Mouse (Mus musculus) stomach, embryonic 15.5 days (tissue): ENCODE measurements at regions not wholly inside any gene's neighbourhood (a gene's known extent, or its start where the extent isn't known, plus 50 kb on each side); places are given as distances from the start of the nearest gene placed in this dataset.

Experiments used
- ATAC-seq: fragments of 200-750 bp; cut with Nextera tagmentation; 2 replicates; pipeline ENCODE4 v1.8.0; 2017; ENCODE audit warnings: low read depth, moderate number of reproducible peaks, moderate TSS enrichment; ENCODE audit not compliant: insufficient read depth, low FRiP score
- H3K27ac ChIP-seq: fragments of 300-500 bp; sonication (generic); 2 replicates; pipeline ENCODE4 v1.5.1; 2015; ENCODE audit warnings: mild to moderate bottlenecking, inconsistent platforms
- H3K27me3 ChIP-seq: fragments of 300-500 bp; sonication (generic); replicated peaks from 2 replicates; pipeline ENCODE4 v1.6.1; 2015; ENCODE audit warnings: inconsistent platforms
- H3K36me3 ChIP-seq: fragments of 300-500 bp; sonication (generic); 2 replicates; pipeline ENCODE4 v1.6.1; 2015; ENCODE audit warnings: inconsistent platforms
- H3K4me1 ChIP-seq: fragments of 300-500 bp; sonication (generic); 2 replicates; pipeline ENCODE4 v1.6.1; 2015; ENCODE audit warnings: inconsistent platforms
- H3K4me2 ChIP-seq: fragments of 300-500 bp; sonication (generic); 2 replicates; pipeline ENCODE4 v1.6.1; 2015; ENCODE audit warnings: mild to moderate bottlenecking, inconsistent platforms
- H3K4me3 ChIP-seq: fragments of 300-500 bp; sonication (generic); replicated peaks from 2 replicates; pipeline ENCODE4 v1.5.1; 2015; ENCODE audit warnings: inconsistent platforms
- H3K9ac ChIP-seq: fragments of 300-500 bp; sonication (generic); 2 replicates; pipeline ENCODE4 v1.6.1; 2015; ENCODE audit warnings: inconsistent platforms
- H3K9me3 ChIP-seq: fragments of 300-500 bp; sonication (generic); 2 replicates; pipeline ENCODE4 v1.6.1; 2016; ENCODE audit warnings: inconsistent platforms
- WGBS: fragments of 180-500 bp; shearing (Covaris S2); methylation state at CpG from one replicate; pipeline ENCODE4 v1.1.7; 2015; 5-methylcytosine and 5-hydroxymethylcytosine counted together

DNA sequence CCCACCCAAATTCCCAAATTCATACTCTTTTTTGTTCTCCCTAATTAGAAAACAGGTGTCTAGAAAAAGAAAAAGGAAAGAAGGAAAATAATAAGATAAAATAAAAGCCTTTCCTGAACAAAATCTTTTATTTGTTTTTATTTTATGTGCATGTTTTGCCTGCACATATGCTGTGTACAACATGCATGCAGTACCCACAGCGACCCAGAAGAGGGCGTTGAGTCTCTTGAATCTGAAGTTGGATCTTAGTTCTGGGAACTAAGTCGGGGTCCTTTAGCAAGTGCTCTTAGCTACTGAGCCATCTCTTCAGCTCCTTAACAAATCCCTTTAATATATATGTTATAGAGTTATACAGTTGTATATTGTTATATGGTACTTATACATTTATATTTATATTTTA is 206.0 kb upstream of the Clint1 start:
- Histone ChIP-seq H3K9ac (no peak overlapping the region), H3K4me1 (no peaks in the 10 kb centered on the region), H3K4me3 (no peak overlapping the region), H3K27ac (no peak overlapping the region), H3K4me2 (no peak overlapping the region), H3K36me3 (no peaks in the 10 kb centered on the region), H3K27me3 (no peaks in the 10 kb centered on the region), H3K9me3 (no peaks in the 10 kb centered on the region)
- ATAC-seq: no peak
- 71% methylated on average over 3 of the region's 3 CpGs for WGBS

DNA sequence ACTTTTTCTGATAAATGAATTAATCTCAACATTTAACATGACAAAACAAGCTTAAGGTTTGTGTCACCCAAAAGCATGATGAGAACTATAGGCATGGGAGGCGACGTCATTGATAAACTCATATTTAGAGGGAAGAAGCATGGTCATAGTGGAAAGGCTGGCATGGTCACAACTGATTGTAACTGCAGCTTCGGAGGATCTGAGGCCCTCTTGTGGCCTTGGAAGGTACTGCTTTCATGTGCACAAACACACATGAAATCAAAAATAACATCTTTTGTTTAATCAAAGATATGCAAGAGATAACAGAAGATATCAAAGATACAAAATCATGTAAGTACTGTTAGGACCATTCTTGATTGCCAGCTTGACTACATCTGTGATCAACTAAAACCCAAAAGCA is 204.0 kb upstream of the Clint1 start:
- WGBS: 68% methylated on average over 3 of the region's 3 CpGs
- H3K4me1 ChIP-seq: no peaks in the 10 kb centered on the region
- H3K4me3 ChIP-seq: no peak overlapping the region
- ATAC-seq: no peak
- H3K36me3 ChIP-seq: no peaks in the 10 kb centered on the region
- H3K9ac ChIP-seq: no peak overlapping the region
- H3K27me3 ChIP-seq: no peaks in the 10 kb centered on the region
- no peak overlapping the region for H3K27ac ChIP-seq
- no peak overlapping the region for H3K4me2 ChIP-seq
- no peaks in the 10 kb centered on the region for H3K9me3 ChIP-seq

DNA sequence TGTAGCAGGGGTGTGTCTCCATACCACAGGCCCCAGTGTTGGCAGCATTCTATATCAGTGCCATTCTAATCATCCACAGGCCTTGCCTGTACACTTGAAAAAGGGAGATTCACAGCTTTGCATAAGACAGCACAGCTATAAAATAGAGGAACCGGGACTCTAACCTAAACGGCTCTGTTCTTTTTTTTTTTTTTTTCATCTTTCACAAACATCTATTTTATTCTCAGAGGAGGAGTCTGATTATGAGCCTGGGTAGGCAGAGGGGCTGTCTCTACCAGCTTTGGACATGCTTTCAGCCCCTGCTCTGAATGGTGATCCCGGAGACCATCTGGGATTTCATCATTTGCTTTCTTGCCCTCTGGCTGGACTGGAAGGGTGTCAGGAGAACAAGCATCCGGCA is 195.6 kb upstream of the Clint1 start:
- ATAC-seq: no peak
- Histone ChIP-seq H3K9ac (no peak overlapping the region), H3K27me3 (no peaks in the 10 kb centered on the region), H3K4me1 (no peaks in the 10 kb centered on the region), H3K4me3 (no peak overlapping the region), H3K36me3 (no peaks in the 10 kb centered on the region), H3K4me2 (no peak overlapping the region), H3K27ac (no peak overlapping the region), H3K9me3 (no peaks in the 10 kb centered on the region)
- 83% methylated on average over 4 of the region's 4 CpGs for WGBS

DNA sequence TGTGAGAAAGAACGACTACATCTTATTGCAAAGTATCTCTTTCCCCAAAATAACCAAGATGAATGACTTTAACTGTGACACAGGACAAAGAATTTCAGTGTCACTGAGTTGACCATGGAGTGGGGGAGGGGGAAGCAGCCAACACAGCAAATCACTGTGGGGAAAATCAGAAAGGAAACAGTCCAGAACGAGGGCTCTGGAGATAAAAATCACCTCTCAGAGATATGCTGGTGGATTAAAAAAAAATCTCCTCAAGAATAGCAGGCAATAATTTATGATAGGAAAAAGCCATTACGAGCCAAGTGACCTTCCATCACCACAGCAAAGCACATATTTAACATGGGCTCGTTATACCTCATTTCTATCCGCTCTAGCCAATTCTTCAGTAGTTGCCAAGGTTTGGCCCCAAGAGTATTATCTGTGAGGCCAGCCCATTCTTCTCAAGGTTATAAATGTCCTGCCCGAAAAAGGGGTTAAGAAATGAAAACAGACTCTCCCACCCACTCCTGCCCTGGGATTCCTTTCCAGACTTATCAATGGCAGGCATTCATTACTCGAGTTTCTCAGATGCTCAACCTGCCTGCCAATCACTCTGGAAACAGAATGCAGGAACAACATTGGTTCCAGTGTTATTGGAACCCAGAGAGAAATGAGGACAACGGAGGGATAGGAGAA is 181.6 kb upstream of the Clint1 start:
- H3K4me2 ChIP-seq: no peak overlapping the region
- no peak for ATAC-seq
- H3K27ac ChIP-seq: no peak overlapping the region
- H3K36me3 ChIP-seq: no peaks in the 10 kb centered on the region
- 43% methylated on average over 8 of the region's 8 CpGs for WGBS
- no peak overlapping the region for H3K9ac ChIP-seq
- no peaks in the 10 kb centered on the region for H3K4me1 ChIP-seq
- no peak overlapping the region for H3K4me3 ChIP-seq
- no peaks in the 10 kb centered on the region for H3K27me3 ChIP-seq
- no peaks in the 10 kb centered on the region for H3K9me3 ChIP-seq

DNA sequence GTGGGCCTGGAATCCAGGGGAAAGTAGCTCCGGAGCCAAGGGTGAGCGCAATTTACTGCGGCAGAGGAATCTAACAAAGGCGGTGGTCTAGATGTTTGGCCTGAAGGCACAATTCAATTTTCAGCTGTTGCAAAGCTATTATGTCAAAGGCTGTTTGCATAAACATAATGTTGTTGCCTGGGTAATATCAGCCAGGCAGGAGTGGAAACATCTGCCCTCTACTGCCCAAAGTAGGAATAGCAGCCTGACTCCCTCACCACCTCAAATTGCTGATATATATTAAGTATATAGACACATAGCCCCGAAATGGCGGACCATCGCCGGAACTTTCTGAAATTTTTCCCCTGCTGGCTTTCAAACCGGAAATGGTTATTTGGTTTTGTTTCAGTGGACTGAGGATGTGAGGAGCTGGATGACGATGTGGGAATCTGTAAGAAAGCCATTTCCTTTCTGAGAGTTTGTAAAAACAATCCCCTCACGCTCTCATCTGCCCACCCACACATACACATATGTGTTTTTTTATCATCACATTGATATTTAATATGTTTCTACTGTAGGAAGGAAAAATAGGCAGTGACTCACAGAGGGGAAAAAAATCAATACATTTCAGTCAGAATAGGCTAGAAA is 173.1 kb upstream of the Clint1 start:
- Histone ChIP-seq H3K36me3 (no peaks in the 10 kb centered on the region), H3K9me3 (no peaks in the 10 kb centered on the region), H3K4me3 (no peak overlapping the region), H3K4me2 (no peak overlapping the region), H3K27ac (no peak overlapping the region), H3K27me3 (no peaks in the 10 kb centered on the region), H3K4me1 (no peaks in the 10 kb centered on the region), H3K9ac (no peak overlapping the region)
- ATAC-seq: no peak
- 44% methylated on average over 11 of the region's 11 CpGs for WGBS

DNA sequence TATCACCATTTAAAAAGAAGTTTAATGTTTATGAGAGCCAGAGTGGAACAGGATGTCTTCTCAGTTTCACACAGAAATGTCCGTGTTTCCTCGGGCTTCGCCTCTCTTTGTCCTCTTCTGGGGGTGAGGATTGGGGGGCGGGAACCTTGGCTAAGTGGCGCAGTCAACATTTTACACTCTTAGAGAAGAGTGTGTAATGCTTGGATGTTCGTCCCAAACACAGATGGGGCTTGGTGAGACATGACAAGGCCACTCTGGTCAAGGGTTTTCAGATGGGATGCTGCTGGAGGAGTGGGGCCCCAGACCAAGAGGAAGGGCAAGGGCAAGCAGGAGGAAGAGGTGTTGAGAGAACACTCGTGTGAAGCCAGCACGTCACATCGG is 172.6 kb upstream of the Clint1 start:
- Histone ChIP-seq H3K4me2 (no peak overlapping the region), H3K9me3 (no peaks in the 10 kb centered on the region), H3K27ac (no peak overlapping the region), H3K4me3 (no peak overlapping the region), H3K9ac (no peak overlapping the region), H3K36me3 (no peaks in the 10 kb centered on the region), H3K27me3 (no peaks in the 10 kb centered on the region), H3K4me1 (no peaks in the 10 kb centered on the region)
- 75% methylated on average over 9 of the region's 9 CpGs for WGBS
- no peak for ATAC-seq

DNA sequence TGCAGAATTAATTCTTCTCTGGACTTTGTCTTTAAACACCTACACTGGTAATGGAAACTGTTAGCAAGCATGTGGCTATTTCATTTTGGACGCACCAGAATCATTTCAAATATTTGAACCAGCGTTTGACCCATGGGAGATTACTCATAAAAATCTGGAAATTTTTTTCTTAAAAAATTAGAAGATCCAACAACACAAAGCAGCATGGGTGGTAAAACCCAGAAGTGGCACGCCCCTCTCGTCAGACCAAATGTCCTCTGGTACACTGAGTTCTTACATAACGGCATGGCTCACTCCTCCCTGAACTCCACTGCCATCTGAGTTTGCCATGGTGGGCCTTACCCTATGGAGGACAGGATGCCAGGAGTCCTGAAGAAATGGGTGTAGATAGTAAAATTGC is 166.3 kb upstream of the Clint1 start:
- WGBS: 86% methylated on average over 5 of the region's 5 CpGs
- Histone ChIP-seq H3K4me2 (no peak overlapping the region), H3K9me3 (no peaks in the 10 kb centered on the region), H3K27ac (no peak overlapping the region), H3K4me1 (no peaks in the 10 kb centered on the region), H3K27me3 (no peaks in the 10 kb centered on the region), H3K9ac (no peak overlapping the region), H3K36me3 (no peaks in the 10 kb centered on the region), H3K4me3 (no peak overlapping the region)
- ATAC-seq: no peak

DNA sequence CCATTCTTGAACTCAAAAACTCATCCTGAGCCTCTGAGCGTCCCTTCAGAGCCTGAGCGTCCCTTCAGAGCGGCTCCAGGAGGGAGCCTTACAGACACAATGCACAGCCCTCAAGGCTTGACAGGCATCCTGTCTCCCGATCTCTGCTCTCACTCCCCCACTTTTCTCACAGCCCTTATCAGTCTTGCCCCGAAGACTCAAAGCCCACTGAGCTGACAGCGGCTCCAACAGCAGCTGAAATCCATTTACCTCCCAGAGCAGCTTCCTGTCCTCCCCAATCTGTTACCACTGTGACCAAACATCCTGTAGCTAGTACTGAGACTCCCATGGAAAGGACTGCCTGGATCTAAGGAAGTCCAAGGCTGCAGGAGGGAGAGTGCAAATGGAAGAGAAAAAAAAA is 158.6 kb upstream of the Clint1 start:
- no peaks in the 10 kb centered on the region for H3K4me1 ChIP-seq
- 34% methylated on average over 6 of the region's 6 CpGs for WGBS

DNA sequence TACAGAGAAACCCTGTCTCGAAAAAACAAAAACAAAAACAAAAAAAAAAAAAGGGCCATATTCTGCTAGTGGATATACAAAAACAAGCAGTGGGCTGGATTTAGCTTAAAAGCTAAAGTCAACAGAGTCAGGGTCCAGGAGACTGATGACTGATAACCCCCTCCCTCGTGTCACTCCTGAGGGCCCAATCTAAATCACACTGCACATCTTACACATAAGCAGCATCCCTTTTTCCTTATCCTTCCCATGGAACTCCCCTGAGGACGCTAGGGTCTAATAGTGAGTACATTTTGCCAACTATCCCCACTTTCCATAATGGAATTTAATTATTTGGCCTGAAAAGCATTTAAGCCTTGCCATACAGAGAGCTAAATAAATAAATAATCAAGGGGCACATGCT is 150.3 kb upstream of the Clint1 start:
- Histone ChIP-seq H3K4me2 (no peak overlapping the region), H3K27me3 (no peaks in the 10 kb centered on the region), H3K9ac (no peak overlapping the region), H3K27ac (no peak overlapping the region), H3K4me1 (no peaks in the 10 kb centered on the region), H3K36me3 (no peaks in the 10 kb centered on the region), H3K9me3 (no peaks in the 10 kb centered on the region), H3K4me3 (no peak overlapping the region)
- no peak for ATAC-seq
- WGBS: 72% methylated on average over 3 of the region's 3 CpGs

More for the DNA sequence above, 158.6 kb upstream of the Clint1 start:
- no peak for ATAC-seq
- Histone ChIP-seq H3K36me3 (no peaks in the 10 kb centered on the region), H3K9ac (no peak overlapping the region), H3K27me3 (no peaks in the 10 kb centered on the region), H3K27ac (no peak overlapping the region), H3K4me3 (no peak overlapping the region), H3K4me2 (no peak overlapping the region), H3K9me3 (no peaks in the 10 kb centered on the region)

DNA sequence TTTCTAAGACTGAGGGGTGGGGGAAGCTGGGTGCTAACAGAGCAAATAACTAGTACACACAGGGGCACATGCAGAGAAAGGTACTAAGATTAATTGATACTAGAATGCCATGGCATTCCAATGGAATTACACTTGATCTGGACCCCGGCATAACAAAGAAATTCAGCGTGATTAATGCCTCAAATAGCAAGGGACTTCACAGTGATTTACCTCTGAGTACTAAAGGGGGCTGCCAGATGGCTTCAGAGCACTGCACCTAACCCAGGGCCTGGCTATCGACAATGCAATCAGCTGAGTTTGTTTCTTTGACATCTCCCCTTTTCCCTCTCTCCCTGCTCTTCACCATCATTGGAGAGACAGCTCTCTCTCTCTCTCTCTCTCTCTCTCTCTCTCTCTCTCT is 148.9 kb upstream of the Clint1 start:
- 32% methylated on average over 3 of the region's 3 CpGs for WGBS

DNA sequence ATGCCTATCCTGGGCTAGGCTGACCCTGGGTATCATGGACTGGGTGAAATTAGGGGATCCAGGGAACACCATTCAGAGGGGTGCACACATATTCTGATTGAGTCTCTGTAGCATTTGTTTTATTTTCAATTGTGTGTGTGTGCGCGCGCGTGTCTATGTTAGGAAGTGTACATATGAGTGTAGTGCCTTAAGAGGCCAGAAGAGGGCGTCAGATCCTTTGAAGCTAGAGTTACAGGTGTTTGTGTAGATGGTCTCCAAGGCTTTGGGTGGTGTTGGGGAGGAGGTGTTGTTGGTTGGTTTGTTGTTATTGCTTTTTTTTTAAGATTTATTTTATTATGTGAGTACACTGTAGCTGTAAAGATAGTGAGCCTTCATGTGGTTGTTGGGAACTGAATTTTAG is 147.4 kb upstream of the Clint1 start:
- Histone ChIP-seq H3K4me1 (no peaks in the 10 kb centered on the region), H3K4me2 (no peak overlapping the region), H3K27ac (no peak overlapping the region), H3K9ac (no peak overlapping the region), H3K9me3 (no peaks in the 10 kb centered on the region), H3K4me3 (no peak overlapping the region), H3K36me3 (no peaks in the 10 kb centered on the region), H3K27me3 (no peaks in the 10 kb centered on the region)
- WGBS: 66% methylated on average over 5 of the region's 5 CpGs
- no peak for ATAC-seq

More for the DNA sequence above, 148.9 kb upstream of the Clint1 start:
- H3K4me2 ChIP-seq: no peak overlapping the region
- H3K27me3 ChIP-seq: no peaks in the 10 kb centered on the region
- H3K27ac ChIP-seq: no peak overlapping the region
- H3K9ac ChIP-seq: no peak overlapping the region
- ATAC-seq: no peak
- no peak overlapping the region for H3K4me3 ChIP-seq
- H3K36me3 ChIP-seq: no peaks in the 10 kb centered on the region
- H3K4me1 ChIP-seq: no peaks in the 10 kb centered on the region
- no peaks in the 10 kb centered on the region for H3K9me3 ChIP-seq

DNA sequence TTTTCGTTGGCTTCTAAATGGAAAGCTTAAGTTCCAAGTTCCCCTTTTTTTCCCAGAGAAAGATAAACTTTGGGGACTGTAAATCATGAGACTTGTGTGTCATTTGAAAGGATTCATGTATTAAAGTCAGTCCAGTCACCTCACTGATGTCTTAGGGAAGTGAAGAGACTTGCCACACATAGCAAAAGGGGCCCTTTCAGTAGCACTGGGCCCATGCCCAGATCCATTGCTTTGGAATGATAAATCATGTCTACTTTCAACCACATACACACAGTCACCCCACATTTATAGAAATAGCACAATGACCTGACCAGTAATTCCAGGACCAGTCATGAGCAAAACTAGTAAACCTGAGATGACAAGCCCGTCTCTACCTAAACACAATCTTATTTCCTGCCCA is 133.2 kb upstream of the Clint1 start:
- Histone ChIP-seq H3K9me3 (no peaks in the 10 kb centered on the region), H3K4me3 (no peak overlapping the region), H3K36me3 (no peaks in the 10 kb centered on the region), H3K27ac (no peak overlapping the region), H3K4me2 (no peak overlapping the region), H3K4me1 (no peaks in the 10 kb centered on the region), H3K9ac (no peak overlapping the region), H3K27me3 (no peaks in the 10 kb centered on the region)
- no peak for ATAC-seq
- WGBS: 47% methylated on average over 2 of the region's 2 CpGs

DNA sequence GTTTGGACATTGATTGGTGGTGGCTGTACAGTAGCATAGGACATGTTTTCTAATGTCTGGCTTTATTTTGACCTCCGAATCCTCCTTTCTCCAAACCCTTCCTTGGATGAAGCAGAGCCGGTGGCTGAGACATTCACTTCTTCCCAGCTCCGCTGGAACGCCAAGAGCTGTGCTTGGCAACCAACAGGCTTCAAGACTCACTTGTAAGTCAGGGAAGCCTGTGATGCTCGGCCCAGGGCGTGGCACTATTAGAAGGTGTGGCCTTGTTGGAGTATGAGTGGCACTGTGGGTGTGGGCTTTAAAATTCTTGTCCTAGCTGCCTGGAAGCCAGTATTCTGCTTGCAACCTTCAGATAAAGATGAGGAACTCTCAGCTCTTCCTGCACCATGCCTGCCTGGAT is 132.0 kb upstream of the Clint1 start:
- Histone ChIP-seq H3K9ac (no peak overlapping the region), H3K4me2 (no peak overlapping the region), H3K4me3 (no peak overlapping the region), H3K36me3 (no peaks in the 10 kb centered on the region), H3K9me3 (no peaks in the 10 kb centered on the region), H3K27me3 (no peaks in the 10 kb centered on the region), H3K4me1 (no peaks in the 10 kb centered on the region), H3K27ac (no peak overlapping the region)
- WGBS: 87% methylated on average over 6 of the region's 6 CpGs
- ATAC-seq: no peak
